Comparison of ENCODE assay signal across 8 mouse cellular contexts in genomic region chr10:8762209-8762701, GRCm38 (mm10).
DNase-seq lines count a peak whose midpoint lies in the region; ATAC-seq and TF ChIP-seq lines count a peak whose summit lies in the region.

No protein-coding gene starts in this region.

- peaks cover 57% of the 10 kb centered on the region for H3K4me1 ChIP-seq in embryonic facial prominence, embryonic 13.5 days
- peaks cover 6 to 21% of the 10 kb centered on the region in 2 experiments; a peak in 3 of 4 replicates for H3K4me1 ChIP-seq in heart, embryonic 14.5 days (ENCODE audit: control insufficient read depth in 2 of 2, insufficient read depth in 2 of 2, low read length in 2 of 2)
- peaks cover 41% of the 10 kb centered on the region for H3K4me1 ChIP-seq in limb, embryonic 10.5 days
- peaks cover 24% of the 10 kb centered on the region; the same call in 1 of the 2 replicates for H3K4me1 ChIP-seq in neural tube, embryonic 14.5 days (ENCODE audit: control insufficient read depth, insufficient read depth, low read length)

- H3K27ac ChIP-seq in left cerebral cortex, adult 2 months: peak overlapping the region; percentile 56; the same call in 1 of the 2 replicates
- H3K27ac ChIP-seq in embryonic facial prominence, embryonic 13.5 days: peak overlapping the region; percentile 86
- H3K27ac ChIP-seq in heart, embryonic 14.5 days (replicated peaks in 1 of 2; ENCODE audit: control insufficient read depth in 1 of 2, insufficient read depth in 1 of 2, low read depth in 2 of 2, low read length in 2 of 2): peak overlapping the region; percentile 45 to 61
- H3K27ac ChIP-seq in limb, embryonic 10.5 days: peak overlapping the region; percentile 42
- peak overlapping the region; percentile 2; the same call in 1 of the 2 replicates for H3K27ac ChIP-seq in neural tube, embryonic 14.5 days (ENCODE audit: low read depth, low read length)

- DNase-seq in left cerebral cortex, adult 2 months (ENCODE audit: extremely low spot score in 1 of 2, low spot score in 2 of 2): no peak
- DNase-seq in left cerebral cortex, adult 18-20 months (ENCODE audit: low spot score in 2 of 2): no peak
- peak; percentile 58 for DNase-seq in limb, embryonic 10.5 days (ENCODE audit: low spot score)
- no peak for DNase-seq in right cerebral cortex, adult 18-20 months
- no peak for DNase-seq in frontal cortex, postnatal 36 days (ENCODE audit: low spot score in 2 of 2)

- WGBS in embryonic facial prominence, embryonic 13.5 days: 3% methylated on average over 14 of the region's 14 CpGs
- WGBS in heart, embryonic 14.5 days: 18% methylated on average over 14 of the region's 14 CpGs
- WGBS in limb, embryonic 10.5 days: 9% methylated on average over 14 of the region's 14 CpGs
- WGBS in neural tube, embryonic 14.5 days: 3% methylated on average over 14 of the region's 14 CpGs

- no peaks in the 10 kb centered on the region for H3K9me3 ChIP-seq in embryonic facial prominence, embryonic 13.5 days
- H3K9me3 ChIP-seq in heart, embryonic 14.5 days (ENCODE audit: control insufficient read depth, low read length): no peaks in the 10 kb centered on the region
- H3K9me3 ChIP-seq in limb, embryonic 10.5 days (replicated peaks): no peaks in the 10 kb centered on the region
- H3K9me3 ChIP-seq in neural tube, embryonic 14.5 days (ENCODE audit: control insufficient read depth, low read length): no peaks in the 10 kb centered on the region

- H3K4me2 ChIP-seq in embryonic facial prominence, embryonic 13.5 days: peak overlapping the region; percentile 62
- H3K4me2 ChIP-seq in heart, embryonic 14.5 days (ENCODE audit: low read length): peak overlapping the region; percentile 75
- peak overlapping the region; percentile 36 for H3K4me2 ChIP-seq in neural tube, embryonic 14.5 days (ENCODE audit: low read depth, low read length)

- peak overlapping the region; percentile 11; the same call in 1 of the 2 replicates for H3K4me3 ChIP-seq in left cerebral cortex, adult 2 months
- peak overlapping the region; percentile 40 for H3K4me3 ChIP-seq in embryonic facial prominence, embryonic 13.5 days
- peak overlapping the region; percentile 34 to 35 for H3K4me3 ChIP-seq in heart, embryonic 14.5 days (ENCODE audit: control insufficient read depth in 1 of 2, insufficient read depth in 1 of 2, low read depth in 1 of 2, low read length in 2 of 2)
- H3K4me3 ChIP-seq in limb, embryonic 10.5 days: peak overlapping the region; percentile 33
- H3K4me3 ChIP-seq in neural tube, embryonic 14.5 days (ENCODE audit: low read depth, low read length): peak overlapping the region; percentile 19; the same call in 1 of the 2 replicates

- intact Hi-C loops in left cerebral cortex, adult 2 months (cut with DNase I): no loop called here

- H3K27me3 ChIP-seq in embryonic facial prominence, embryonic 13.5 days: no peaks in the 10 kb centered on the region
- H3K27me3 ChIP-seq in heart, embryonic 14.5 days (ENCODE audit: control insufficient read depth, insufficient read depth, low read length): no peaks in the 10 kb centered on the region
- H3K27me3 ChIP-seq in limb, embryonic 10.5 days (ENCODE audit: low read depth, poor library complexity, severe bottlenecking): no peaks in the 10 kb centered on the region
- H3K27me3 ChIP-seq in neural tube, embryonic 14.5 days (ENCODE audit: control insufficient read depth, insufficient read depth, low read length): no peaks in the 10 kb centered on the region

- no peak for TF ChIP-seq CTCF in left cerebral cortex, adult 2 months (IDR thresholded peaks at IDR 0.05)

- peak overlapping the region; percentile 67 for H3K9ac ChIP-seq in embryonic facial prominence, embryonic 13.5 days
- H3K9ac ChIP-seq in heart, embryonic 14.5 days (ENCODE audit: low read length): peak overlapping the region; percentile 68
- peak overlapping the region; percentile 22; the same call in 1 of the 2 replicates for H3K9ac ChIP-seq in neural tube, embryonic 14.5 days (replicated peaks; ENCODE audit: low read depth, low read length)

- ATAC-seq in embryonic facial prominence, embryonic 13.5 days (ENCODE audit: insufficient number of reproducible peaks, insufficient read depth, low FRiP score, low TSS enrichment, low read depth): 0 out of 2 replicates have a peak, but pooled peaks have one; percentile 26
- ATAC-seq in heart, embryonic 14.5 days (ENCODE audit: insufficient number of reproducible peaks, insufficient read depth, low FRiP score, low read depth): 0 out of 2 replicates have a peak, but pooled peaks have one; percentile 47
- peak; percentile 57; the same call in 1 of the 2 replicates for ATAC-seq in neural tube, embryonic 14.5 days (ENCODE audit: low read depth)

- H3K36me3 ChIP-seq in embryonic facial prominence, embryonic 13.5 days: no peaks in the 10 kb centered on the region
- peaks cover 3% of the 10 kb centered on the region; the same call in 1 of the 2 replicates for H3K36me3 ChIP-seq in heart, embryonic 14.5 days (ENCODE audit: control insufficient read depth, insufficient read depth, low read length)
- H3K36me3 ChIP-seq in limb, embryonic 10.5 days: peaks cover 12% of the 10 kb centered on the region
- no peaks in the 10 kb centered on the region for H3K36me3 ChIP-seq in neural tube, embryonic 14.5 days (ENCODE audit: control insufficient read depth, insufficient read depth, low read length)

Comparison
In these comparisons a context has a peak if more than half of its experiments do, and no peak if none do; other contexts are left out.
1. H3K27ac ChIP-seq: peak in every context shown above with its lines; median percentile 86 in embryonic facial prominence, embryonic 13.5 days; 56 in left cerebral cortex, adult 2 months; 53 in heart, embryonic 14.5 days; 42 in limb, embryonic 10.5 days; 2 in neural tube, embryonic 14.5 days.